Mouse (Mus musculus): ENCODE results near the gene Pklr. TPM values are rescaled to one million over a fixed set of nuclear protein-coding genes. Genes with fewer than 3 reads are reported as not detected.
"Not testable (repeated sequence)": the region's sequence is repeated elsewhere in the genome, so short reads cannot be mapped to it uniquely, and the experiment has no call there.

Pklr gene
- polyA plus RNA-seq, 1 experiment, result 1.1 TPM

GRCm38 (mm10) chr3:89159616-89160344 lies 23.8 kb downstream of the Pklr start, which contains the start of gene Hcn3:
Gene Hcn3 (minus strand): TSS chr3:89160196.
- under 1% methylated on average over 63 of the region's 66 CpGs for WGBS

GRCm38 (mm10) chr3:89161207-89161606 lies 25.3 kb downstream of the Pklr start:
- not testable (repeated sequence) for DNase-seq; H3K4me3 ChIP-seq (replicated peaks; ENCODE audit: extremely low read depth, low read depth, low read length)
- peaks cover 14% of the 10 kb centered on the region for H3K4me1 ChIP-seq (ENCODE audit: control insufficient read depth, insufficient read depth, low read length)

More at GRCm38 (mm10) chr3:89159616-89160344, 23.8 kb downstream of the Pklr start, which contains the start of gene Hcn3:
- no peak for TF ChIP-seq POLR2A (IDR thresholded peaks at IDR 0.05; ENCODE audit: borderline replicate concordance, extremely low read depth, low read depth, low read length)
- no peak for TF ChIP-seq CTCF (IDR thresholded peaks at IDR 0.05; ENCODE audit: insufficient read depth, low read length)
- Histone ChIP-seq H3K4me1 (ENCODE audit: control insufficient read depth, insufficient read depth, low read length) (peaks cover 6% of the 10 kb centered on the region; the same call in 1 of the 2 replicates), H3K4me3 (replicated peaks; ENCODE audit: extremely low read depth, low read depth, low read length) (peak within 1 kb of the TSS; percentile 42)
- DNase-seq, result peak; percentile 40

- WGBS, result 71% methylated on average over 4 of the region's 4 CpGs
- DNase-seq, result no peak
- TF ChIP-seq CTCF (IDR thresholded peaks at IDR 0.05; ENCODE audit: insufficient read depth, low read length), result no peak
- no peak for TF ChIP-seq POLR2A (IDR thresholded peaks at IDR 0.05; ENCODE audit: borderline replicate concordance, extremely low read depth, low read depth, low read length)
- H3K4me3 ChIP-seq (replicated peaks; ENCODE audit: extremely low read depth, low read depth, low read length), result no peak overlapping the region
- H3K4me1 ChIP-seq (ENCODE audit: control insufficient read depth, insufficient read depth, low read length), result peaks cover 16% of the 10 kb centered on the region
Measured at GRCm38 (mm10) chr3:89161786-89162185, 25.8 kb downstream of the Pklr start.

- 74% methylated on average over 1 of the region's 1 CpGs for WGBS
- TF ChIP-seq POLR2A (IDR thresholded peaks at IDR 0.05; ENCODE audit: borderline replicate concordance, extremely low read depth, low read depth, low read length) (no peak), CTCF (IDR thresholded peaks at IDR 0.05; ENCODE audit: insufficient read depth, low read length) (no peak)
- Histone ChIP-seq H3K4me3 (replicated peaks; ENCODE audit: extremely low read depth, low read depth, low read length) (no peak overlapping the region), H3K4me1 (ENCODE audit: control insufficient read depth, insufficient read depth, low read length) (peaks cover 16% of the 10 kb centered on the region)
- no peak for DNase-seq
Measured at GRCm38 (mm10) chr3:89163123-89163522, 27.2 kb downstream of the Pklr start.

- H3K4me3 ChIP-seq (replicated peaks; ENCODE audit: extremely low read depth, low read depth, low read length), result no peak overlapping the region
- H3K4me1 ChIP-seq (ENCODE audit: control insufficient read depth, insufficient read depth, low read length), result peaks cover 16% of the 10 kb centered on the region
- 58% methylated on average over 5 of the region's 5 CpGs for WGBS
- TF ChIP-seq POLR2A (IDR thresholded peaks at IDR 0.05; ENCODE audit: borderline replicate concordance, extremely low read depth, low read depth, low read length) (no peak), CTCF (IDR thresholded peaks at IDR 0.05; ENCODE audit: insufficient read depth, low read length) (no peak)
- no peak for DNase-seq
Measured at GRCm38 (mm10) chr3:89163643-89164245, 27.8 kb downstream of the Pklr start.

GRCm38 (mm10) chr3:89164506-89165267 lies 28.7 kb downstream of the Pklr start, which contains the start of gene Clk2:
Gene Clk2 (plus strand): TSS chr3:89164795.
- peaks cover 13% of the 10 kb centered on the region; the same call in 1 of the 2 replicates for H3K4me1 ChIP-seq (ENCODE audit: control insufficient read depth, insufficient read depth, low read length)
- DNase-seq, result peak; percentile 94
- WGBS, result under 1% methylated on average over 79 of the region's 79 CpGs

GRCm38 (mm10) chr3:89165268-89165870 lies 29.4 kb downstream of the Pklr start:
- no peak for DNase-seq
- 11% methylated on average over 12 of the region's 12 CpGs for WGBS
- Histone ChIP-seq H3K4me3 (replicated peaks; ENCODE audit: extremely low read depth, low read depth, low read length) (peak overlapping the region; percentile 97), H3K4me1 (ENCODE audit: control insufficient read depth, insufficient read depth, low read length) (peaks cover 13% of the 10 kb centered on the region; the same call in 1 of the 2 replicates)
- no peak for TF ChIP-seq POLR2A (IDR thresholded peaks at IDR 0.05; ENCODE audit: borderline replicate concordance, extremely low read depth, low read depth, low read length)
- no peak for TF ChIP-seq CTCF (IDR thresholded peaks at IDR 0.05; ENCODE audit: insufficient read depth, low read length)

More at GRCm38 (mm10) chr3:89164506-89165267, 28.7 kb downstream of the Pklr start, which contains the start of gene Clk2:
- TF ChIP-seq POLR2A (IDR thresholded peaks at IDR 0.05; ENCODE audit: borderline replicate concordance, extremely low read depth, low read depth, low read length) (peak; percentile 82; the same call in 1 of the 2 replicates), CTCF (IDR thresholded peaks at IDR 0.05; ENCODE audit: insufficient read depth, low read length) (no peak)
- peak within 1 kb of the TSS; percentile 97 for H3K4me3 ChIP-seq (replicated peaks; ENCODE audit: extremely low read depth, low read depth, low read length)

- no peak for DNase-seq
- WGBS, result 91% methylated on average over 19 of the region's 19 CpGs
- TF ChIP-seq POLR2A (IDR thresholded peaks at IDR 0.05; ENCODE audit: borderline replicate concordance, extremely low read depth, low read depth, low read length) (no peak), CTCF (IDR thresholded peaks at IDR 0.05; ENCODE audit: insufficient read depth, low read length) (no peak)
- no peak overlapping the region for H3K4me3 ChIP-seq (replicated peaks; ENCODE audit: extremely low read depth, low read depth, low read length)
- H3K4me1 ChIP-seq (ENCODE audit: control insufficient read depth, insufficient read depth, low read length), result peaks cover 13% of the 10 kb centered on the region; the same call in 1 of the 2 replicates
Measured at GRCm38 (mm10) chr3:89166945-89167344, 31.0 kb downstream of the Pklr start.

- 94% methylated on average over 11 of the region's 11 CpGs for WGBS
- no peak for DNase-seq
- TF ChIP-seq CTCF (IDR thresholded peaks at IDR 0.05; ENCODE audit: insufficient read depth, low read length) (no peak), POLR2A (IDR thresholded peaks at IDR 0.05; ENCODE audit: borderline replicate concordance, extremely low read depth, low read depth, low read length) (no peak)
- H3K4me3 ChIP-seq (replicated peaks; ENCODE audit: extremely low read depth, low read depth, low read length), result no peak overlapping the region
- H3K4me1 ChIP-seq (ENCODE audit: control insufficient read depth, insufficient read depth, low read length), result peaks cover 7% of the 10 kb centered on the region
Measured at GRCm38 (mm10) chr3:89174844-89175243, 38.9 kb downstream of the Pklr start.
